Mouse (Mus musculus): Measurements from ENCODE around the gene Arf5.

GRCm38 (mm10) chr6:28418449-28418848 lies 4.9 kb upstream of the Arf5 start:
- TF ChIP-seq CTCF (IDR thresholded peaks at IDR 0.05; ENCODE audit: low read depth, low read length) (no peak), GATA1 (IDR thresholded peaks at IDR 0.05; ENCODE audit: borderline replicate concordance, low read length) (no peak), TAL1 (conservative IDR thresholded peaks at IDR 0.05; ENCODE audit: low read depth, low read length) (no peak), GATA2 (IDR thresholded peaks at IDR 0.05; ENCODE audit: borderline replicate concordance, low read depth, low read length) (no peak)

Measured in G1E (cell line).